Mouse (Mus musculus) stomach, postnatal 0 days (tissue): ENCODE results near the gene Wfs1.
A peak's percentile ranks its signal among the peaks of the same experiment; 100 is the strongest.

Experiments
- CTCF ChIP-seq: IDR thresholded peaks from 2 replicates; pipeline ENCODE4 v1.5.1; 2016; ENCODE audit warnings: antibody characterized with exemption, low read depth, mild to moderate bottlenecking, moderate library complexity
- EP300 ChIP-seq: optimal IDR thresholded peaks from 2 replicates; pipeline ENCODE3; 2016; ENCODE audit warnings: antibody characterized with exemption

DNA sequence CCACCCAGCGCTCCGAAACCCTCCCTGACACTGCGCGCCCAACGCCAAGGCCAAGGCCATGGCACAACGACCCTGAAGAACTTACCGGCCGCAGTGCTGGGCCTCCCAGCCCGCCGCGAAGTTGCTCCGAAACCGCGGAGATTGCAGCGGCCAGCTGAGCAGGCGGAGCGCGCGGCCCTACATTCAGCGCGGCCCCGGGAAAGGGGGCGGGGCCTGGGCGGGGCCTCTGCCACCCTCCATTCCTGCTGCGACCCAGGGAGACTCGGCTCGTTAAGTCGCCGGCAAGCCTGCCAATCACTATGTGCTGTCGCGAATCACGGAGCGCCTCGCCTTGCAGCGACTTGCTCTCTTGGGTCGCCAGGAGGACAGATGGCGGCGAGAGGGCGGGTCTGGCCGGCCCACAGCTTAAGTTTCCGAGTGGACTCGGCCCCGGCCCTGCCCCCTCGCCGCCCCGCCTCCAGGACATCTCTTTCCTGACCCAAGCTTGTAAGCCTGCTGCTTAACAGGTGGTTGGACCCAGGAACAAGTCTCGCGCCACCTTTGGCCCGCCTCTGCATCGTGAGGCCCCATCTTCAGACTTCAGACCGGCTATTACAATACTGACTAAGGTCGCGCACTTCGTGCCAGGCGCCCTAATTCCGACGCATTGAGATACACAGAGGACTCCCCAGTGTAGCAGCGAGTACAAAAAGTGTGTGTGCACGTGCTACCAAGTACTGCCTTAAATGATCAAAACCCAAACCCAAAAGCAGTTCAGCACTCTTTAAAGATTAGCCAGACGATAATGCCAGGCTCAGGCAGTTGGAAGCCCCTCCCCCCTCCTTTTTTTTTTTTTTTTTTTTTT is at the start of gene Wfs1:
- TF ChIP-seq CTCF (peak; percentile 50), EP300 (no peak)
